Mouse (Mus musculus) lung, postnatal 0 days (tissue): ENCODE measurements around the gene Ppp1r9a.

Experiments used
- CTCF ChIP-seq: IDR thresholded peaks from 2 replicates; pipeline ENCODE4 v1.5.1; 2016; ENCODE audit warnings: antibody characterized with exemption, mild to moderate bottlenecking
- EP300 ChIP-seq: IDR thresholded peaks from 2 replicates; pipeline ENCODE4 v1.6.1; 2016; ENCODE audit warnings: antibody characterized with exemption, mild to moderate bottlenecking, control low read depth

DNA sequence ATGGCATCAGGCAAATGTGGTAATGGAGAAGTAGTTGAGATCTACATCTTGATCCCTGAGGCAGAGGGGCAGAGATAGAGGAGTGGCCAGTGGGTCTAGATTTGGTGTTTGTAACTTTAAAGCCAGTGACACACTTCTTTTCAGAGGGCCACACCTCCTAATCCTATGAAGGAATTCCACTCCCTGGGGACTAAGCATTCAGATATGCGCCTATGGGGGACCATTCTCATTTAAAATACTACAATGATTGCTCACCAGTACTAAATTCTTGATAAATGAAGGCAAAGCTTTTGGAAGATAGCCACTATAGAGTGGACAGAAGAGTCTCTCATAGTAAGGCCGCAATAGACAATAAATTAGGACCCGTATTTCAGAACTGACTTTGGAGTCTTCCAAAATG is 124.1 kb downstream of the Ppp1r9a start:
- TF ChIP-seq CTCF (no peak), EP300 (no peak)
